Mouse (Mus musculus) ES-E14 (cell line): ENCODE data around the gene Rnf43.

ENCODE experiments used
- CHD2 ChIP-seq: IDR thresholded peaks from 2 replicates; pipeline ENCODE4 v1.6.1; 2014; ENCODE audit warnings: mild to moderate bottlenecking, low read depth, low read length, inconsistent platforms
- MAFK ChIP-seq: IDR thresholded peaks from 2 replicates; pipeline ENCODE4 v1.6.1; 2014; ENCODE audit warnings: mild to moderate bottlenecking, low read depth, low read length, inconsistent platforms; ENCODE audit not compliant: insufficient read depth
- ZNF384 ChIP-seq: IDR thresholded peaks from 2 replicates; pipeline ENCODE4 v1.6.1; 2012; ENCODE audit warnings: low read depth, low read length, inconsistent platforms

DNA sequence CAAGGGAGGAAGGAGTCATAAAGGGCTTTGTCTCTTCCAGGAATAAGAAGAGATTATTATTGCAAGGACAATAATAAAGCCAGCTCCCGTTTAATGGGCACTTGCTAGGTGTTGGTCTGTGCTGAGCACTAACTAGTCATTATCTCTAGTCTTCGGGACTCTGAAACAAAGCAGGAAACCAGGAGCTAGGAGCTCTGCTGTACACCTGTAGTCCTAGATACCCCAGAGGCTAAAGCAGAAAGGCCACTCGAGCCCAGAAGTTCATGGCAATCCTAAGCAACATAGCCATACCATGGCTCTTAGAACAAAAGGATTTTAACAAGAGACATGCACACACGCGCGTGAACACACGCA lies 47.7 kb downstream of the Rnf43 start:
- TF ChIP-seq ZNF384 (no peak), MAFK (no peak), CHD2 (no peak)
